Mouse (Mus musculus) bone marrow macrophage, adult 2 months (primary cell): ENCODE measurements around the gene 2410002F23Rik. TPM values are rescaled to one million over a fixed set of nuclear protein-coding genes. Genes with fewer than 3 reads are reported as not detected.
"Not testable (repeated sequence)": the region's sequence is repeated elsewhere in the genome, so short reads cannot be mapped to it uniquely, and the experiment has no call there.

Experiments
- H3K27ac ChIP-seq: 2 replicates; pipeline ENCODE4 v1.5.1; 2012; ENCODE audit warnings: low read depth, low read length; ENCODE audit not compliant: insufficient read depth
- H3K4me1 ChIP-seq: 2 replicates; pipeline ENCODE4 v1.6.1; 2012; ENCODE audit warnings: low read length; ENCODE audit not compliant: control insufficient read depth, insufficient read depth
- H3K4me3 ChIP-seq: 2 replicates; pipeline ENCODE4 v1.5.1; 2012; ENCODE audit warnings: mild to moderate bottlenecking, low read length, moderate library complexity; ENCODE audit not compliant: insufficient read depth
- CTCF ChIP-seq: IDR thresholded peaks from 2 replicates; pipeline ENCODE4 v1.5.1; 2012; ENCODE audit warnings: low read depth, mild to moderate bottlenecking, low read length, moderate library complexity
- POLR2A ChIP-seq: IDR thresholded peaks from 2 replicates; pipeline ENCODE4 v1.6.1; 2012; ENCODE audit warnings: mild to moderate bottlenecking, low read depth, low read length, borderline replicate concordance
- polyA plus RNA-seq: library from polyadenylated mRNA; stranded (reverse); fragments of >200 nt; gene quantifications from 2 replicates; pipeline ENCODE4 v1.2.4, GENCODE M21; 2012; ENCODE audit not compliant: missing spikeins, insufficient read depth, insufficient read length

2410002F23Rik gene
- polyA plus RNA-seq, 1 experiment, result 18.4 TPM

DNA sequence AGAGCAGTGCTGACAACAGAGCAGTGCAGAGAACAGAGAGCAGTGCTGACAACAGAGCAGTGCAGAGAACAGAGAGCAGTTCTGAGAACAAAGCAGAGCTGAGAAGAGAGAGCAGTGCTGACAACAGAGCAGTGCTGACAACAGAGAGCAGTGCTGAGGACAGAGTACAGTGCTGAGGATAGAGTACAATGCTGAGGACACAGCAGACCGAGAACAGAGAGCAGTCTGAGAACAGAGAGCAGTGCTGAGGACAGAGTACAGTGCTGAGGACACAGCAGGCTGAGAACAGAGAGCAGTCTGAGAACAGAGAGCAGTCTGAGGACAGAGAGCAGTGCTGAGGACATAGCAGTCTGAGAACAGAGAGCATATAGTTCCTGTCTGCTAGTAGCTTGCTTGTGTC lies 5.8 kb upstream of the 2410002F23Rik start:
- Histone ChIP-seq H3K27ac (no peak overlapping the region), H3K4me3 (no peak overlapping the region), H3K4me1 (peaks cover 7% of the 10 kb centered on the region)
- TF ChIP-seq POLR2A (no peak), CTCF (no peak)

DNA sequence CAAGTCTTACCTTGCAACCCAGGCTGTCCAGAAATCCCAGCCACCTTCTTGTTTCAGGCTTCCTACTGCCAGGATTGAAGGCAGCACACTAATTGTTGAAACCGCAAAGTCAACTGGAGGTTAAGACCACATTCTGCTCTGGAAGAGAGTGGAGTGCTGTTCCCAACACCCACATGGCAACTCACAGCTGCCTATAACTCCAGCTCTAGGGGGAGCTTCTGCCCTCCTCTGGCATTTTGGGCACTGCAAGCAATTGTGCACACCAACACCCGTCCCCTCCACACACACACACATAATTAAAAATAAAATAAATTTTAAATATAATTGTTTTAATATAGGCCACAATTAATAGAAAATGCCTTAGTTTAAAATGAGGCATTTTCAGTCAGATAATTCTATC lies 5.4 kb upstream of the 2410002F23Rik start:
- peaks cover 7% of the 10 kb centered on the region for H3K4me1 ChIP-seq
- H3K27ac ChIP-seq, result no peak overlapping the region
- no peak for TF ChIP-seq POLR2A
- H3K4me3 ChIP-seq, result no peak overlapping the region

DNA sequence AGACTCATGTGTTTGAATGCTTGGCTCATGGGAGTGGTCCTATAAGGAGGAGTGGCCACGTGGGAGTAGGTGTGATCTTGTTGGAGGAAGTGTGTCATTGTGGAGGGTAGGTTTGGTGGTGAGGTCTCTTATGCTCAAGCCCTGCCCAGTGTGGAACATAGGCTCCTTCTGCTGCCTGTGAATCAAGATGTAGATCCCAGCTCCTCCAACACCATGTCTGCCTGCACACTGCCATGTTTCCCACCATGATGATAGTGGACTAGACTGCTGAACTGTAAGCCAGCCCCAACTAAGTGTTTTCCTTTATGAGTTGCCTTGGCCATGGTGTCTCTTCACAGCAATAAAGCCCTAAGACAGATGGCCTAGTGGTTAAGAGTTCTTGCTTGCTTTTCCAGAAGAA lies 2.4 kb upstream of the 2410002F23Rik start:
- H3K4me3 ChIP-seq, result no peak overlapping the region
- TF ChIP-seq CTCF, result no peak
- no peak for TF ChIP-seq POLR2A
- peaks cover 13% of the 10 kb centered on the region for H3K4me1 ChIP-seq
- H3K27ac ChIP-seq, result no peak overlapping the region

DNA sequence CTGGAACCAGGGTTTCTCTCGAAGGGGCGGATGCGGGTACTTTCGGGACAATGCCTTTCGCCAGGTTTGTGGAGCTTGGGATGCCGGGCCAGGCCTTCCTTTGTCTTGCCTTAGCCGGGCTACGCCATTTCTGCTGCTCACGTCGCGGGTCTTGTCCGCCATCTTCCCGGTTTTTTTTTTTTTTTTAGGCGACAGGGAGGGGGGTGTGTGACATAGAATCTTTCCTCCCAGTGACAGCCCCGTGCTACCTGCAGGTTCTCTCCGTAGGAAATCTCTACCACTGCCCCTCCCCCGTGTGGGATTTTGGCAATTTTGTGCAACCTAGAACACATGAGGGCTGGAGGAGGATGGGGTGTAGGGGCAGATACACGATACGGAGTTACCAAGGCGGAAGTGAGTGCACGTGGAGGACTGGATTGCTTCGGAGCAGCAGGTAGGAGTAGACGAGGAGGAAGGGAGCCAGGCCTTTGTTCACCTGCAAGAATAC lies 505 bp downstream of the 2410002F23Rik start:
- TF ChIP-seq CTCF (no peak), POLR2A (no peak)
- H3K4me1 ChIP-seq, result peaks cover 19% of the 10 kb centered on the region
- peak overlapping the region; percentile 50 for H3K27ac ChIP-seq
- H3K4me3 ChIP-seq, result peak overlapping the region; percentile 83

DNA sequence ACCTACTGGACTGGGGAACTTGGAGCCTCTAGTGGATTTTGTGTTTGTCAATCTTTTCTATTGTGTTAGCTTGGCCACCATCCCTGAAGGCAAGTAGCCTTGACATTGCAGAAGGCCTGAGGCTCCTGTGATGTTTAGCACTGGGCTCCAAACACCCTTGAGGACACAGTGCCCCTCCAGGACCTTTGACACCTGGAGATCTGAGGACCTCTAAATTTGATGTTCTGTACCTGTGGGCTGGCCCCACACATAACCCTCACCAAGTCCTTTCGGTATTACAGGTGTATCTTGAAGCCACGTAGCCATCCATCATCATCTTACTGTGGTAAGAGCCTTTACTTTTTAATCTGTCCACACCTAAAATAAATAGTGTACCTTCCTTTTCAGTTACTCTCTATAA lies 1.4 kb downstream of the 2410002F23Rik start:
- no peak overlapping the region for H3K27ac ChIP-seq
- H3K4me1 ChIP-seq, result peaks cover 19% of the 10 kb centered on the region
- H3K4me3 ChIP-seq, result peak overlapping the region; percentile 54
- no peak for TF ChIP-seq CTCF
- TF ChIP-seq POLR2A, result no peak

DNA sequence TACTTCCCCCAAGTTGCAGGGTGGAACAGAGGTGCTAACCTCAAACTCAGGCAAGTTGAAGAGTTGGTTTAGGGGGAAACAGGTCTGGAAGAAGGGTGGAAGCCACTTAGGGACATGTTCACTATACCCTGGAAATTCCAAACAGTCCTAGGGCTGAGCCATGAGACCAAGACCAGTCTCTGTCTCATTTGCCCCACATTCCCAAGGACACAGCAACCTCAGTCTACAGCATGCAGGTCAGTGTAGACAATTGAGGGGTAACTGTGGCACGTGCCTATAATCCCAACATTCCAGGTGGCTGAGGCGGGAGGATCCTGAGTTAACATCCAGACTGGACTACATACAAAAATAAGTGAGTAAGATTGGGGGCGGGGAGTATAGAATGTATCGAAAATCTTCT lies 2.7 kb downstream of the 2410002F23Rik start:
- peaks cover 19% of the 10 kb centered on the region for H3K4me1 ChIP-seq
- no peak overlapping the region for H3K4me3 ChIP-seq
- H3K27ac ChIP-seq, result no peak overlapping the region
- TF ChIP-seq POLR2A (no peak), CTCF (no peak)

DNA sequence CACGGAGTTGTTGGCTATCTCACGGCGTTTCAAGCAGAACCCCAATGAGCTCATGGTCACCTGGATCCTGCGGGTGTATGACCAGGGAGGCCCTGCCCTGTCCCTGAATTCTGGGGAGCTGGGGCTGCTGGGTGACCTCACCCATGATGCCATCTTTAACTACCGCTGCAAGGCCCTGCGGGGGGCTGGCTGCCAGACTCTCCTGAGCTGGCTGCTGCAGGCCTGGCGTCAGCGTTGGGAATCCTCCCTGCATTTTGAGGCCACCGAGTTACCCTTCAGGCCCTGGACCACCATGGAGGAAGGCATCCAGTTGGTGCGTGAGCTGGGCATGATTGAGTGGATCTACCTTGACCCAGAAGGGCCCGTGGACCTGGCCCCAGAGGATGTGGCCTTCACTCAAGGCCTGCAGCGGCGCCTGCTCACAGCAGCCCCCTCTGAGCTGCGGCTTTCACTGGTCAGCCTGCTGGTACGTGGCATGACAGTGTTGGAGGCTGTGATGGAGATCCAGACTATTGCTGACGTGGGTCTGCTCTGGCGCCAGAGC lies 4.3 kb downstream of the 2410002F23Rik start:
- not testable (repeated sequence) for H3K4me3 ChIP-seq, H3K27ac ChIP-seq
- H3K4me1 ChIP-seq, result peaks cover 13% of the 10 kb centered on the region

DNA sequence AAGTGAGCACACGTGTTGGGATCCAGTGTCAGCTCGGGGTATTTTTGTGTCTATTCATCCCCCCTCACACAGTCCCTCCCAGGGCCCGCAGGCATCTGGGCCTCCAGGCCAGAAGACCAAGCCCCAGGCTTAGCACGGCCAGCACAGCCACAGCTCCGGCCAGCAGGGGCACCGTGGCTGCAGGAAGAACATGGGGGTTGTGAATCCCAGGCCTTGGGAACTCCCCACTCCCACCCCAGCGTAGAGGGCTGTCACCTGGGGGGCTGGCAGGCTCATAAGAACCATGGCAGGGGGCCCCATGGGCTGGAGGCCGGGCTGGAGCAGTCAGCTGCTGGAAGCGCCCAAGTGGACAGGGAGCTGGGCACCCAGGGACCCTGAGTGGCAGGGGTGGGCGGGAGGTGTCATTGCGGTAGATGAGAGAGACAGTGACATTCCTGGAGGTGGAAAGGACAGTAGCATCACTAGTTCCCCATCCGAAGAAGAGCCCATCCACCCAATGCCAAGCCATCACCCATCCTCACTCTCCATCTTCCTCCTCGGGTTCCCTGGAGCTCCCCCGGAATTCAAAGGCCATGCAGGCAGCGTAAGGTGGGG lies 6.6 kb downstream of the 2410002F23Rik start:
- Histone ChIP-seq H3K4me3 (no peak overlapping the region), H3K4me1 (peaks cover 9% of the 10 kb centered on the region), H3K27ac (no peak overlapping the region)
- TF ChIP-seq POLR2A (no peak), CTCF (no peak)

DNA sequence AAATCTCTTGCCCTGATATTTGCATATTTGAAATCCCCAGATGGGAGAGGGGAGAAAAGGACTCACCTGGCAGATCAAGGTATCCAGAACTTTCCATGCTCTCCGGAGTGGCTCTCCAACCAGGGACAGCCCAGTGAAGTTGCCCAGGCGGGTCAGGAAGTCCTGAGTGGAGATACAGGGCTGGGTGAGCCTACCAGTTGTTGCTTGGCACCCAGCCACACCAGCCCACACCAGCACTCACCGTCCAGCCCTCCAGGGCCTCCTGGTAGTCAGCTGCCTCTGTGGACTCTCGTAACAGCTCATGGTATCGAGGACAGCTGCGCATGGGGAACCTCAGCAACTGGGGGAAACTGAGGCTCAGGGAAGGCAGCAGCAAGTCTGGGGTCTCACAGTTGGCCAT lies 8.4 kb downstream of the 2410002F23Rik start:
- Histone ChIP-seq H3K27ac (no peak overlapping the region), H3K4me1 (peaks cover 1% of the 10 kb centered on the region; the same call in 1 of the 2 replicates), H3K4me3 (no peak overlapping the region)
- TF ChIP-seq CTCF (no peak), POLR2A (no peak)

DNA sequence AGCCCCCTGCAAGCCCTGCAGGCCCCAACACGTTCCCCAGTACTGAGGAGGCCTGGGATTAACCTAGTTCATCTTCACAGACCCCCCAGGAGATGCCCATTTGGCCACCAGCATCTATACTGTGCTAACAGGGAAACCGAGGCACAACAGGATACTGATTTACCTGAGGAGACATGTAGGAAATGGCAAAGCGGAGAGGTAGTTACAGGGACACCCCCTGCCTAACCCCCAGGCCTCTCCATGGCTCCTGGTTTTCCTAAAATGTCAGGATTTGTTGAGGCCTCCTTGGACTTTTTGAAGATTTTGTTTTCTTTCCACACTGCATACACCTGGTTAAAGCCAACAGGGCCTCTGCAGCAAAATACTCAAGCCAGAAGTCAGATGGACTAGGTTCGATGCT lies 10.8 kb downstream of the 2410002F23Rik start, which contains the start of gene Acp4:
Gene Acp4 (minus strand): TSS at position 101 of the 400 bp plus-strand sequence.
- Histone ChIP-seq H3K27ac (no peak within 1 kb of the TSS), H3K4me3 (no peak within 1 kb of the TSS), H3K4me1 (no peaks in the 10 kb centered on the region)
- no peak for TF ChIP-seq POLR2A
- no peak for TF ChIP-seq CTCF

DNA sequence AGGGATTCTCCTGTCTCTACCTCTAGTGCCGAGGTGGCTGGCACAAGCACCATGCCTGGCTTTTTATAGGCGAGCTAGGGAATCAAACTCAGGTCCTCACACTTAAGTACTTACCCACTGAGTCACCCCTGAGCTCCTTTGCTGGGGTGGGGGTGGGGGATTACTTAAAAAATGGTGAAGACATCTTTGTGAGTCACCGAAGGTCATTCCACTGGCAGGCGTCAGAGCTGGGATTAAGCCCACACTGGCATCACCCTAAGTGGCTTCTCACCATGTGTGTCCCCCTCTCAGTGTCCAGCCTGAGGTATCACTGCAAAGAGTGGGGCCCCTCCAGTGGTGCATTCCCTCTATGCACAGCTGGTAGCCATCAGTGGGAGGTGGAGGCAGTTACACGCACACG lies 13.9 kb downstream of the 2410002F23Rik start:
- Histone ChIP-seq H3K27ac (no peak overlapping the region), H3K4me1 (no peaks in the 10 kb centered on the region), H3K4me3 (no peak overlapping the region)
- TF ChIP-seq CTCF, result no peak
- TF ChIP-seq POLR2A, result no peak
